Mouse (Mus musculus): ENCODE data around the gene Acot12. TPM values are rescaled to one million over a fixed set of nuclear protein-coding genes. Genes with fewer than 3 reads are reported as not detected.
"Not testable (repeated sequence)": the region's sequence is repeated elsewhere in the genome, so short reads cannot be mapped to it uniquely, and the experiment has no call there.

Acot12 gene
- polyA plus RNA-seq, 1 experiment: not detected

GRCm38 (mm10) chr13:91758316-91759048, 17.2 kb downstream of the Acot12 start:
- TF ChIP-seq GATA1 (IDR thresholded peaks at IDR 0.05; ENCODE audit: borderline replicate concordance, low read length): no peak
- no peak for TF ChIP-seq FLI1 (IDR thresholded peaks at IDR 0.05; ENCODE audit: low read length)

GRCm38 (mm10) chr13:91759791-91760190, 18.5 kb downstream of the Acot12 start:
- TF ChIP-seq FLI1 (IDR thresholded peaks at IDR 0.05; ENCODE audit: low read length): no peak
- no peak for TF ChIP-seq GATA1 (IDR thresholded peaks at IDR 0.05; ENCODE audit: borderline replicate concordance, low read length)
- Histone ChIP-seq H3K27me3 (replicated peaks) (no peaks in the 10 kb centered on the region), H3K36me3 (replicated peaks; ENCODE audit: low read length) (no peaks in the 10 kb centered on the region), H3K9me3 (no peaks in the 10 kb centered on the region; the same call in 1 of the 2 replicates), H3K4me3 (replicated peaks) (no peak overlapping the region), H3K4me1 (peaks cover 23% of the 10 kb centered on the region)

More at GRCm38 (mm10) chr13:91758316-91759048, 17.2 kb downstream of the Acot12 start:
- H3K9me3 ChIP-seq: no peaks in the 10 kb centered on the region; the same call in 1 of the 2 replicates
- peaks cover 26% of the 10 kb centered on the region for H3K4me1 ChIP-seq
- no peak overlapping the region for H3K4me3 ChIP-seq (replicated peaks)
- H3K36me3 ChIP-seq (replicated peaks; ENCODE audit: low read length): no peaks in the 10 kb centered on the region
- peaks cover 4% of the 10 kb centered on the region for H3K27me3 ChIP-seq (replicated peaks)

DNA sequence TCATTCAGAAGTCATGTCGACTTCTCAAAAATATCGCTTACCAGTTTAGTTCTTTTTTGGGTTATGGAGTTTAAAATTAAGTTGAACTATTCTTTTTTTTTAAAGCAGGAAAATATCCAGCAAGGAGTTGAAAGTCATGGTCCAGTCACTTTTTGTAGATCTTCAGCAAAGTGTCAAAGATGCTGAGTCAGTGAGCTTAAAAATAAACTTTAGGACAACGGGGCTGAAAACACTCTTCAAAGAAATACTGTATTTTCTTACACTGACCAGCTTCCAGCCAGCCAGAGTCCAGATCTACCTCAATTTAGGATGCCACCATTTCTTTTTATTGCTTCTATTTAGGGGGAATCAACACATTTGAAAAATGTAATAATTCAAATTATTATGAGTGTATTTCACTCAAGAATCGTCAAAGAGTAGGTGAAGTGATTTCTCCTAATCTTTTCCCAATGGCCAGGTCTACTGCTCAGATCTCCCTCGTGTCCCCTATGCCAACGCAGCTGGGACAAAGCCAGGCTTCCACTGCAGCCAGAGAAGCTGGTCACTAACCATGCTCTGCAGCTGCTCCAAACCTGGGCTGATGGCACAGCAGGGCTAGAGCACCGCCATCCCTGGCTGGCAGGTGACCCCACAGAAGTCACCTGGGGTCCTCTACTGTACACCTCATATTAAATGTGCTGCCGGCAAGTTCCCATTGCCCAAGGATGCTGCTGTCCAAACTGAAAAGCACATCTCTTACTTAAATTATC, 19.2 kb downstream of the Acot12 start:
- H3K9me3 ChIP-seq: no peaks in the 10 kb centered on the region; the same call in 1 of the 2 replicates
- TF ChIP-seq GATA1 (IDR thresholded peaks at IDR 0.05; ENCODE audit: borderline replicate concordance, low read length) (no peak), FLI1 (IDR thresholded peaks at IDR 0.05; ENCODE audit: low read length) (no peak)
- H3K36me3 ChIP-seq (replicated peaks; ENCODE audit: low read length): no peaks in the 10 kb centered on the region
- H3K4me3 ChIP-seq (replicated peaks): peak overlapping the region; percentile 35
- H3K27me3 ChIP-seq (replicated peaks): no peaks in the 10 kb centered on the region
- peaks cover 23% of the 10 kb centered on the region for H3K4me1 ChIP-seq

- no peaks in the 10 kb centered on the region for H3K27me3 ChIP-seq (replicated peaks)
- no peak overlapping the region for H3K4me3 ChIP-seq (replicated peaks)
- H3K4me1 ChIP-seq: peaks cover 23% of the 10 kb centered on the region
Observed at GRCm38 (mm10) chr13:91761654-91762445, 20.5 kb downstream of the Acot12 start.

GRCm38 (mm10) chr13:91763654-91764053, 22.3 kb downstream of the Acot12 start:
- H3K4me3 ChIP-seq (replicated peaks); H3K36me3 ChIP-seq (replicated peaks; ENCODE audit: low read length); H3K9me3 ChIP-seq; H3K27me3 ChIP-seq (replicated peaks): not testable (repeated sequence)
- peaks cover 23% of the 10 kb centered on the region for H3K4me1 ChIP-seq

More at GRCm38 (mm10) chr13:91761654-91762445, 20.5 kb downstream of the Acot12 start:
- Histone ChIP-seq H3K36me3 (replicated peaks; ENCODE audit: low read length) (no peaks in the 10 kb centered on the region), H3K9me3 (no peaks in the 10 kb centered on the region; the same call in 1 of the 2 replicates)
- TF ChIP-seq GATA1 (IDR thresholded peaks at IDR 0.05; ENCODE audit: borderline replicate concordance, low read length) (no peak), FLI1 (IDR thresholded peaks at IDR 0.05; ENCODE audit: low read length) (no peak)

GRCm38 (mm10) chr13:91765627-91766026, 24.3 kb downstream of the Acot12 start:
- Histone ChIP-seq H3K4me1 (peaks cover 20% of the 10 kb centered on the region), H3K4me3 (replicated peaks) (no peak overlapping the region), H3K36me3 (replicated peaks; ENCODE audit: low read length) (no peaks in the 10 kb centered on the region), H3K27me3 (replicated peaks) (no peaks in the 10 kb centered on the region), H3K9me3 (no peaks in the 10 kb centered on the region; the same call in 1 of the 2 replicates)
- no peak for TF ChIP-seq GATA1 (IDR thresholded peaks at IDR 0.05; ENCODE audit: borderline replicate concordance, low read length)
- no peak for TF ChIP-seq FLI1 (IDR thresholded peaks at IDR 0.05; ENCODE audit: low read length)

DNA sequence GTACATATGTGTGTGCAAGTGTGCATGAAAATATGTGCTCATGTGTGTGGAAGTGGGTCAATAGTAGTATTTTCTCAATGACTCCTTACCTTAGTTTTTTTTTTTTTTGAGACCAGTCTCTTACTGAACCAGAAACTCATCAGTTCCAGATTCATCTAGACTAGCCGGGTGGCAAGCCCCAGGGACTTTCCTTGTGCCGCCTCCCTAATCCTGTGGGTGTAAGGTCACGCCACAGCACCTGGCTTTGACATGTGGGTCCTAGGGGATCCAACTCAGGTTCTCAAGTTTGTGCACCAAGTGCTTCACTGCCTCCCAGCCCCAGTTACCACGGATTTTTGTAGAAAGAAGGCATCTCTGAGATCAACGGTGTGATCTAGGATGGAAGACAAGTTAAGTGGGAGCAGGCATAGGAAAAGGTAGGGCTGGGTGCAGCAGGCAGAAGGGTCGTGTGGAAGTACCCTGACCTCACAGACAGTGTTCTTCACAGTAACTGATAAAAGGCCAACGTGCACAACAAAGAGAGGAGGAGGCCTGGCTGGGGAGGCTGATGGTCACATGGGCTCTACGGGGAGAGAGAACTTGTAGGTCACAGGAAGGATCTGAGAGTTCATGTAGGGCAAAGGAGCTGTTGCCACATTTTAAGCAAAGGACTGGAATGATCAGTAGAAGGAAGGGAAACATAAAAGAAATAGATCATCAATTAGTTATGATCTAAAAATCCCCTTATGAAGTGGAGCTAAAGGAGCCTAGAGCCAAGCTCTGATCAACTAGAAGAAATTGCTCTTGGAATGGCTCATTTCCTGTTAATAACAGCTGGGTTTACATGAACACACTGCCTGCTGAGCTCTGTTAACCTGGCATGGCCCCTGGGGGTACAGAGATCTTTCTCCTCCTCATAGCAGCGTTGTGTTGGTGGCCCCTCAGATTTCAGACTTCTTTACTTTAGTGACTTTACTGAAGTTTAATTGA, 27.7 kb downstream of the Acot12 start:
- no peaks in the 10 kb centered on the region for H3K36me3 ChIP-seq (replicated peaks; ENCODE audit: low read length)
- 0 out of 2 replicates have a peak, but pooled peaks cover 2% of the 10 kb centered on the region for H3K9me3 ChIP-seq
- H3K27me3 ChIP-seq (replicated peaks): no peaks in the 10 kb centered on the region
- TF ChIP-seq FLI1 (IDR thresholded peaks at IDR 0.05; ENCODE audit: low read length): no peak
- TF ChIP-seq GATA1 (IDR thresholded peaks at IDR 0.05; ENCODE audit: borderline replicate concordance, low read length): no peak
- peak overlapping the region; percentile 31 for H3K4me3 ChIP-seq (replicated peaks)
- peaks cover 3% of the 10 kb centered on the region; the same call in 1 of the 2 replicates for H3K4me1 ChIP-seq

GRCm38 (mm10) chr13:91778092-91778491, 36.8 kb downstream of the Acot12 start:
- TF ChIP-seq FLI1 (IDR thresholded peaks at IDR 0.05; ENCODE audit: low read length) (no peak), GATA1 (IDR thresholded peaks at IDR 0.05; ENCODE audit: borderline replicate concordance, low read length) (no peak; the same call in 2 of the 3 replicates)
- H3K36me3 ChIP-seq (replicated peaks; ENCODE audit: low read length): no peaks in the 10 kb centered on the region

More at GRCm38 (mm10) chr13:91778092-91778491, 36.8 kb downstream of the Acot12 start:
- peaks cover 4% of the 10 kb centered on the region; the same call in 1 of the 2 replicates for H3K4me1 ChIP-seq
- peaks cover 6% of the 10 kb centered on the region; the same call in 1 of the 2 replicates for H3K9me3 ChIP-seq
- no peaks in the 10 kb centered on the region for H3K27me3 ChIP-seq (replicated peaks)
- H3K4me3 ChIP-seq (replicated peaks): no peak overlapping the region
